Mouse (Mus musculus) myocyte (in vitro differentiated cells): ENCODE results near the gene Gm572.

Source experiments
- CEBPB ChIP-seq: IDR thresholded peaks from 2 replicates; pipeline ENCODE4 v1.6.1; 2011; ENCODE audit warnings: mild to moderate bottlenecking, moderate library complexity; ENCODE audit not compliant: poor library complexity, insufficient read depth, severe bottlenecking
- E2F4 ChIP-seq: IDR thresholded peaks from one replicate; pipeline ENCODE4 v1.6.1; 2011; ENCODE audit warnings: mild to moderate bottlenecking, control low read depth, moderate library complexity; ENCODE audit not compliant: insufficient read depth
- MAX ChIP-seq: IDR thresholded peaks from one replicate; pipeline ENCODE4 v1.6.1; 2011; ENCODE audit warnings: low read depth, mild to moderate bottlenecking, control low read depth
- MYOD1 ChIP-seq, 3 experiments: IDR thresholded peaks; one replicate each; pipeline ENCODE4 v1.6.1; 2011; ENCODE audit warnings: control low read depth in 2 of 3, low read depth in 2 of 3, mild to moderate bottlenecking in 2 of 3, moderate library complexity in 1 of 3; ENCODE audit not compliant: insufficient read length in 2 of 3, control insufficient read depth in 1 of 3
- POLR2A ChIP-seq: IDR thresholded peaks from one replicate; pipeline ENCODE4 v1.6.1; 2011; ENCODE audit warnings: low read depth, mild to moderate bottlenecking, control low read depth, moderate library complexity; ENCODE audit not compliant: insufficient read length
- POLR2AphosphoS2 ChIP-seq: IDR thresholded peaks from one replicate; pipeline ENCODE4 v1.6.1; 2011; ENCODE audit warnings: low read depth, control low read depth; ENCODE audit not compliant: insufficient read length
- REST ChIP-seq: IDR thresholded peaks from one replicate; pipeline ENCODE4 v1.6.1; 2011; ENCODE audit warnings: mild to moderate bottlenecking, control low read depth, moderate library complexity; ENCODE audit not compliant: insufficient read depth, insufficient read length
- TCF12 ChIP-seq: IDR thresholded peaks from one replicate; pipeline ENCODE4 v1.6.1; 2011; ENCODE audit warnings: mild to moderate bottlenecking, control low read depth; ENCODE audit not compliant: poor library complexity, insufficient read depth, severe bottlenecking
- USF1 ChIP-seq: IDR thresholded peaks from one replicate; pipeline ENCODE4 v1.6.1; 2011; ENCODE audit warnings: low read depth, mild to moderate bottlenecking, control low read depth, moderate library complexity

GRCm38 (mm10) chr4:148620718-148621117 lies 22.4 kb upstream of the Gm572 start:
- TF ChIP-seq POLR2A = no peak
- no peak for TF ChIP-seq MYOD1 (IDR thresholded peaks at IDR 0.05; ENCODE audit: control insufficient read depth in 1 of 3, insufficient read length in 2 of 3, low read depth in 2 of 3)
- TF ChIP-seq POLR2AphosphoS2 = no peak
- no peak for TF ChIP-seq TCF12
- TF ChIP-seq REST = no peak
- TF ChIP-seq USF1 = no peak
- TF ChIP-seq MAX = no peak
- TF ChIP-seq CEBPB = no peak
- no peak for TF ChIP-seq E2F4
